Mouse (Mus musculus): ENCODE results near the gene Lbh.
A peak's percentile ranks its signal among the peaks of the same experiment; 100 is the strongest.

The Lbh gene

GRCm38 (mm10) chr17:72918053-72918452 lies at the start of gene Lbh:
Gene Lbh (plus strand): TSS chr17:72918305.
- DNase-seq (ENCODE audit: low spot score): peak; percentile 92

GRCm38 (mm10) chr17:72878979-72879378 lies 39.1 kb upstream of the Lbh start:
- DNase-seq (ENCODE audit: low spot score): no peak

- no peak for DNase-seq (ENCODE audit: low spot score)
These were observed 37.9 kb upstream of the Lbh start for GRCm38 (mm10) chr17:72880156-72880555.

DNA sequence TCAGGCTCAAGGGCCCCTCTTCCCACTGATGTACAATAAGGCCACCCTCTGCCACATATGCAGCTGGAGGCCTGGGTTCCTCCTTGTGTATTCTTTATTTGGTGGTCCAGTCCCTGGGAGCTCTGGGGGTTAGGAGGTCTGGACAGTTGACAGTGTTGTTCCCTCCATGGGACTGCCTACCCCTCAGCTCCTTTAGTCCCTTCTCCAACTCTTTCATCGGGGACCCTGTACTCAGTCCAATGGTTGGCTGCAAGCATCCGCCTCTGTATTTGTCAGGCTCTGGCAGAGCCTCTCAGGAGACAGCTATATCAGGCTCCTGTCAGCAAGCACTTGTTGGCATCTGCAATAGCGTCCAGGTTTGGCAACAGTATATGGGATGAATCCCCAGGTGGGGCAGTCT lies 37.1 kb upstream of the Lbh start:
- no peak for DNase-seq (ENCODE audit: low spot score)

GRCm38 (mm10) chr17:72881804-72882203 lies 36.3 kb upstream of the Lbh start:
- no peak for DNase-seq (ENCODE audit: low spot score)

DNA sequence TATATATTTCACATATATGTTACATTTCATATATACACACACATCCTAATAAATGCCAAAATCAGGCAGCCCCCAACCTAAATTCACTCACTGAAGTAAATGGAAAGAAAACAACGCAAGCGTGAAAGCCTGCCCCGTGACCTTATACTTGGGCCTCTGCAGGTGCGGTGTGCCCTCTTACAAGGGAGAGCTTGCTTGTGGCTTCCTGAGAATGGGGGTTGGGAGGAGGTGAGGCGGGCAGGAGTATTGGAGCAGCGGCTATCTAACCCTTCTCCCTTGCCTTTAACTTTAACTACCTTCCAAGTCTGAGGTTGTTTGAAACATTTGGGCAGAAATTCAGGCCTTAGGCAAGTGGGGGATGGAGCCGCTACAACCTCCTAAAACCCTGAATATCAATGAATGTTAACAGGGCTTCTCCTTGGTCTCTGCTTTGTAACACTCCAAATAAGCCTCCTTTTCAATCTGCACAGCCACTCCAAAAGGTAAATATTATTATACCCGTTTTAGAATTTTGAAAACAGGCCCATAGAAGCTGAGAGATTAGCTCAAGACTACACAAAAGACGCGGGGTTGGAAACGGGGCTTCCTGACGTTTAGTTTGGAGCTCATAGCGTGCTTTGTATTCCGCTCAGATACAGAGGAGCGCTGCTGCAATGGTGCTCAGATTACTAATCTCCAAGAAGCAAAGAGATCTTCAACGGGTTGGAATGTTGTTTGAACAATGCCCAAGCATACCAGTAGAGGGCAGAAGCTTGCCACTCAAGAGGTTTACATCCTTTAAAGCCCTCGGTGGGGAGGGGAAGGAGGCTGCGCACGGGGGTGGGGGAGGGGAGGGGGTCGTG lies 28.3 kb upstream of the Lbh start:
- peak; percentile 18 for DNase-seq (ENCODE audit: low spot score)

GRCm38 (mm10) chr17:72890398-72890898 lies 27.7 kb upstream of the Lbh start:
- no peak for DNase-seq (ENCODE audit: low spot score)

GRCm38 (mm10) chr17:72891556-72891955 lies 26.5 kb upstream of the Lbh start:
- DNase-seq (ENCODE audit: low spot score): no peak

GRCm38 (mm10) chr17:72895506-72895905 lies 22.6 kb upstream of the Lbh start:
- DNase-seq (ENCODE audit: low spot score): no peak

DNA sequence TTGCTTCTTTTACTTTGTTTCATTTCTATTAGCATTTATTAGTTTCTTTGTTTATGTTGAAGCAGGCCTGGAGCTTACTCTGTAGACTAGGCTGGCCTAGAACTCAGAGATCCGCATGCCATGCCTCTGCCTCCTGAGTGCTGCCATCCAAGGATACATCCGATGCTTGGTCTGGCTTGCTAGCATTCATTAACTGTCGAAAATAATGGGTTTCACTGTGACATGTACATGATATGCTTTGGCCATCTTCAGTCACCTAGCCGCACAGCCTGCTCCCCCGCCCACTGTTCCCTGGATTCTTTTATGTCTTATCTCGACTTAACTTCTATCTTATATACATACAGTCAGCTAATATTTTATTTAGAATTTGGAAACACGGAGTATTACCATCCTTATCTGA lies 21.0 kb upstream of the Lbh start:
- no peak for DNase-seq (ENCODE audit: low spot score)

- no peak for DNase-seq (ENCODE audit: low spot score)
These were observed 20.1 kb upstream of the Lbh start for GRCm38 (mm10) chr17:72897961-72898360.

DNA sequence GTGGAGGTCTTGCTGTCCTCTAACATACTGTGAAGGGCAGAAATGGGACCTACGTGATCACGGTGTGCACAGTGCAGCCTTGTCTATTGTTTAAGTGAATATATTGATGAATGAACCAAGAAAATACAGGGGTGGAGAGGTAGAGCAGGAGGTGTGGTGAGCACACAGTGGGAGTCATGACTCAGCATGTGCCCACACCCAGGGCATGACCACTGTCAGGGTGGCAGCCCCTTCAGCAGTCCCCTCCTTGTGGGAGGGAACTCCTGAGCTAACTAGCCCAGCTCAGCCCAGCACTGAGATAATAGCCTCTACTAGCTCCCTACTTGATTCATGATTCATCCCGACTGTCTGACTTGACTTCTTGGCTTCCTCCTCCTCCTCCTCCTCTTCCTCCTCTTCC lies 19.3 kb upstream of the Lbh start:
- DNase-seq (ENCODE audit: low spot score): no peak

DNA sequence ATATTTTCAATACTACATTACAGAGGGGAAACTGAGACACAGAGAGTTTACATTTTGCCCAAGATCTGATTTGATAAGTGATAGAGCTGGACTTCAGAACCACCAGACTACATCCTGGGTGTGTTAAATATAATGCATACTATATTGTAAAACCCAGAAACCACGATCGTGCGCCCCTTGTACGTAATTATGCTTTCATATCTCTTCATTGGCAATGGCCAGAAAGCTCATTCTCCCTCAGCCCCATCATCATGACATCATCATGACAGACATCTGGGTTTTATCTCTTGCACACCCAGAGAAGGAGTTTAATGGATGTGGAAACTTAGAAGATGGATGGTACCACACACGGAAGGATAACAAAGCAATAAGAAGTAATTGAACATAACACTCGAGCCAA lies 17.1 kb upstream of the Lbh start:
- DNase-seq (ENCODE audit: low spot score): no peak

DNA sequence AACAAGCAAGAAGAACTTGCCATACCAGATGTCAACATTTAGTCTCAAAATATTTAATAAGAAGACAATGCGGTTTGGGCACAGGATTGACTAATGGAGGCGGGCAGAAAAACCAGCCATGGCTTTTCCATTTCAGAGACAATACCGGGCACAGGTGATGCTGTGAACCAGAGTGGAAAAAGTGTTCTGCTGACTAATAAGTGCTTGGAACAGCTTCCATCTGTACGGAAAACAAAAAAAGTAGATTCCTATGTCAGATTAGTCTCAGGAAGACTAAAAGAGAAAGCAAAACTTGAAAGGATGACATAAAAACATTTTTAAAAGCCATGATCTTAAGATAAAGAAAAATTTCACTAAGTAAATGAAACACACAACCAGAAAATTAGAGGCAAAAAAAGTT lies 16.4 kb upstream of the Lbh start:
- DNase-seq (ENCODE audit: low spot score): no peak

DNA sequence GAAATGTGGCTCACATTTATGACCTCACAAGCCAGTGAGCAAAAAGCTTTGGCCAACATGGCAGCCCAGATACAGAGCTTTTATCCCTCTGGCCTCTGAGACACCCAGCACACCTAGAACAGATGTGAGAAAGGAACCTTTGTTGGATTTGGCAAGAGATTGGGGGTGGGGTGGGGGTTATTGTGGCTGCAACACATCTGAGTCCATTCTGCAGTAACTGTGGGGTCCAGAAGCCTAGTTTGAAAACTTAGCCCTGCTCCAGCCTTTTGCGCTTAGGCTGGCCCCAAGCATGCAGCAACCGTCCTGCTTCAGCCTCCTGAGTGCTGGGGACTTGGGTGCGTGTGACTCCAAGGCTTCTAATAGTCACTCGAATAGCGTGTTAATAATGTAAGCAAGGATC lies 14.8 kb upstream of the Lbh start:
- DNase-seq (ENCODE audit: low spot score): no peak

- DNase-seq (ENCODE audit: low spot score): no peak
These were observed 14.1 kb upstream of the Lbh start for GRCm38 (mm10) chr17:72903921-72904421.

- no peak for DNase-seq (ENCODE audit: low spot score)
These were observed 13.2 kb upstream of the Lbh start for GRCm38 (mm10) chr17:72904873-72905272.

- DNase-seq (ENCODE audit: low spot score): no peak
These were observed 11.7 kb upstream of the Lbh start for GRCm38 (mm10) chr17:72906231-72906896.

GRCm38 (mm10) chr17:72907211-72907610 lies 10.9 kb upstream of the Lbh start:
- DNase-seq (ENCODE audit: low spot score): no peak

DNA sequence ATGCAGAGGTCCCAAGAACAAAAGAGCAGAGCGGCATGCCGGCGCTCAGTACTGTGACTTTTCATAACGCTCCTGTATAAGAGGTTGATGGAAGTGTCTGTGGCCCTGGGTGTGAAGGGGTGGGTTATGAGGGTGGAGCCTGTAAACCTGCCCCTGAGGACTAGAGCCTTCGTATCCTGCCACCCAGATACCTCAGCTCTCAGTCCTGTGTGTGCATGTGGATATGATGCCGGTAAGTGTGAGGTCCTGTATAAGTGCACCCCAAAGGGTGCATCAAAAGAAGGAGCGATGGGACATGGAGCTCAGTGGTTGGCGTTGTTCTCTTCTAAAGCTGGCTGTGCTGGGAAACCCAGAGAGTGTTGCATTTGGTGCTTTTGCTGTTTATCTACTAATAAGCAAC lies 10.3 kb upstream of the Lbh start:
- DNase-seq (ENCODE audit: low spot score): no peak

- no peak for DNase-seq (ENCODE audit: low spot score)
These were observed 9.5 kb upstream of the Lbh start for GRCm38 (mm10) chr17:72908561-72908960.

GRCm38 (mm10) chr17:72909061-72909852 lies 8.8 kb upstream of the Lbh start:
- DNase-seq (ENCODE audit: low spot score): no peak

All from ovary, postnatal 36 days (tissue).